Mouse (Mus musculus): ENCODE results near the gene 2510009E07Rik.

DNA sequence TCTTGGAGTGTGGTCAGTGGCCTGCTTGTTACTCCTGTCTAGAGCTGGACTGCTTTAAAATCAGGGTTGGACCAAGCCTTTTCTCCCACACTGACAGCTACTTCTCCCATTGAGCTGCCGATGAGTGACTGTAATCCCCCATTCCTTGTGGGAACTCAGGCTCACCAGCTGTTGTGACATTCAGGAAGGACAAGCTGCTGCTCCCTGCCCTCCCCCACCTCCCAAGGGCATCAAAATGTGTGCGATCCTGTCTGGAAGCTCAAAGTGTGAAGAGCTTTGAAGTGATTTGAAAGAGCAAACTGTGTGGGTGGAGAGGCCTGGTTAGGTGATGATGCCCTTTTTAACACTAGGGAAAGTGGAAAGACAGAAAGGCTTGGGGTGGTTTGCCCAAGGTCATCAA, 15.9 kb upstream of the 2510009E07Rik start:
- no peak for TF ChIP-seq RCOR1 (conservative IDR thresholded peaks at IDR 0.05; ENCODE audit: low read depth, low read length)
- no peak for TF ChIP-seq CTCF (conservative IDR thresholded peaks at IDR 0.05 in 1 of 2, IDR thresholded peaks at IDR 0.05 in 1 of 2; ENCODE audit: low read depth in 2 of 2, low read length in 2 of 2)
- TF ChIP-seq EP300 (IDR thresholded peaks at IDR 0.05; ENCODE audit: low read length) = no peak
- TF ChIP-seq MAX (IDR thresholded peaks at IDR 0.05; ENCODE audit: low read length) = no peak
- TF ChIP-seq POLR2A (IDR thresholded peaks at IDR 0.05; ENCODE audit: low read depth, low read length) = no peak
- no peak for TF ChIP-seq ZC3H11A (IDR thresholded peaks at IDR 0.05; ENCODE audit: low read depth, low read length)
- no peak for TF ChIP-seq MAFK (IDR thresholded peaks at IDR 0.05; ENCODE audit: insufficient replicate concordance, low read length)
- TF ChIP-seq ELF1 (IDR thresholded peaks at IDR 0.05; ENCODE audit: low read depth, low read length) = no peak
- no peak for TF ChIP-seq SIN3A (IDR thresholded peaks at IDR 0.05; ENCODE audit: low read length)
- no peak for TF ChIP-seq POLR2AphosphoS2 (IDR thresholded peaks at IDR 0.05; ENCODE audit: low read depth, low read length)
- no peak for TF ChIP-seq USF1 (IDR thresholded peaks at IDR 0.05; ENCODE audit: low read depth, low read length)
- TF ChIP-seq MAZ (IDR thresholded peaks at IDR 0.05; ENCODE audit: low read depth, low read length) = no peak
- TF ChIP-seq HCFC1 (IDR thresholded peaks at IDR 0.05; ENCODE audit: low read depth, low read length) = no peak
- TF ChIP-seq E2F4 (IDR thresholded peaks at IDR 0.05; ENCODE audit: insufficient replicate concordance, low read depth, low read length) = no peak
